Mouse (Mus musculus) lung, postnatal 10 days (tissue): ENCODE data around the gene Saa4.
A peak's percentile ranks its signal among the peaks of the same experiment; 100 is the strongest.
"Not testable (repeated sequence)": the region's sequence is repeated elsewhere in the genome, so short reads cannot be mapped to it uniquely, and the experiment has no call there.

Experiments
- DNase-seq: peaks from one replicate; pipeline ENCODE4 v3.0.0; 2021

Saa4 gene

GRCm38 (mm10) chr7:46714518-46714917 lies 17.9 kb downstream of the Saa4 start:
- DNase-seq = peak; percentile 75

- no peak for DNase-seq
Measured at GRCm38 (mm10) chr7:46712250-46712649, 20.2 kb downstream of the Saa4 start.

DNA sequence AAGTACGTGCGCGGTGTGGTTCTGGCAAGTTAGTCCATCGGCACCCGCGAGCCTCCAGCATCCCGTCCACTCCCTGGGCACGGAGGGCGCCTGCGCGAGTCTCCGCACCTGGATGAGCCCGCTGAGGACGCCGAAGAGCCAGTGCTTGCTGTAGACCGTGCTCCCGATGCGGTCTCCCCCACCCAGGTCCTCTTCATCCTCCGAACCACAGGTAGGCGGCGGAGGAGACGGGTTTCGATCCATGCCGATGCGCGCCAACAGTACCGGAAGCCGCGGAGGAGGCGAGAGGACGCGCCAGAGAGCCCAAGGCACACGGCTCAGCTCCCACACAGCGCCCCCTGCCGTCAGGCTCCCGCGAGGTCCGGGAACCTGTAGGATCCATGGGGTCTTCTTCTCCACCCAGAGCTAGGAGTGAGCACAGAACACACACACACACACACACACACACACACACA lies 22.0 kb downstream of the Saa4 start, which contains the start of gene Saal1:
Gene Saal1 (minus strand): TSS at position 291 of the 455 bp plus-strand sequence.
- DNase-seq = peak; percentile 90

- no peak for DNase-seq
Measured at GRCm38 (mm10) chr7:46700521-46701025, 31.8 kb downstream of the Saa4 start.

GRCm38 (mm10) chr7:46696754-46697153 lies 35.6 kb downstream of the Saa4 start:
- DNase-seq = no peak

- no peak for DNase-seq
Measured at GRCm38 (mm10) chr7:46686827-46687226, 45.6 kb downstream of the Saa4 start.

GRCm38 (mm10) chr7:46680732-46681131 lies 51.7 kb downstream of the Saa4 start:
- DNase-seq = no peak

GRCm38 (mm10) chr7:46679044-46679443 lies 53.4 kb downstream of the Saa4 start:
- DNase-seq = not testable (repeated sequence)

DNA sequence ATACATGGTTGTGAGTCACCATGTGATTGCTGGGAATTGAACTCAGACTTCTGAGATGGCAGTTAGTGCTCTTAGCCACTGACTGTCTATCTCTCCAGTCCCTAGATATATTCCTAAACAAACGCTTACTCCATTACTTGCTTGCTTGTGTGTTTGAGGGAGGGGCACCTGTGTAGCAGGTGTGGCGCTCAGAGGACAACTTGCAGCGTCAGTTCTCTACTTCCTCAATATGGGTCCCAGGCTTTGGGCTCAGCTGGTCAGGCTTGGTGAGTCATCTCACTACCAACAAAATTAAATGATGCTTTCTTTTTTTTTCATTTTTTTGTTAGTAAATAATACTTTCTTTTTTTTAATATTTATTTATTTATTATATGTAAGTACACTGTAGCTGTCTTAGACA lies 54.0 kb downstream of the Saa4 start:
- DNase-seq = no peak
